Comparison of ENCODE assay signal across 13 mouse cellular contexts in the genomic region with DNA sequence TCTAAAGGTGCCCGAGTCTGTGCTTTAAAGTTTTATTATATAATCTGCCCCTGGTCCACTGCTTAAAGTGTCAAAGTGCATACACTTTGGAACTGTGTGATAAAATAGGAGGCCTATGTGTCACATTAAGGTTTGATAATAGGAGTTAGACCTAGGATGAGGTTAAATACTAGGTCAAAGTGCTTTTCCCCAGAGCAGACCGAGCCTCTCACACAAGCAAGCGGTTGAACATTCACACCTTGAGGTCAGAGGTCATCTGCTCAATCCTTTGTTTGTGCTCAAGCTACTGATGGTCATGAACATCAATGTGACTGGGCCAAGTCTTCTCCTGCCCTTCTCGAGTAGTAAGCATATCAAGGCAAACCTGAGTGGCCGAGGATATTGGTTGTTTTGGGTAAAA.
"Had no signal": no experiment of that assay in that cellular context is flagged by ENCODE, and none has a peak within 500 bp of the region (broad histone marks: within the 10 kb centered on the region; RNA-seq: fewer than 3 reads in every experiment).

No protein-coding gene starts in this region.

- H3K27ac ChIP-seq: layer of hippocampus, adult 2 months; limb, embryonic 13.5 days; liver, embryonic 15.5 days; midbrain, embryonic 10.5 days; neural tube, embryonic 15.5 days had no signal

- H3K9me3 ChIP-seq: limb, embryonic 13.5 days; liver, embryonic 15.5 days; midbrain, embryonic 10.5 days; neural tube, embryonic 15.5 days had no signal

- H3K9ac ChIP-seq: limb, embryonic 13.5 days; liver, embryonic 15.5 days; neural tube, embryonic 15.5 days had no signal

- H3K36me3 ChIP-seq: limb, embryonic 13.5 days; liver, embryonic 15.5 days; midbrain, embryonic 10.5 days; neural tube, embryonic 15.5 days had no signal

- H3K27me3 ChIP-seq: limb, embryonic 13.5 days; liver, embryonic 15.5 days had no signal

- DNase-seq: kidney, postnatal 14 days; left cerebral cortex, postnatal 4 days; lung, postnatal 4 days; midbrain, embryonic 14.5 days; right cerebral cortex, postnatal 14 days; thymus, postnatal 36 days had no signal

- H3K4me3 ChIP-seq: layer of hippocampus, adult 2 months; limb, embryonic 13.5 days; liver, embryonic 15.5 days; midbrain, embryonic 10.5 days; myocyte; neural tube, embryonic 15.5 days had no signal

- H3K4me2 ChIP-seq: limb, embryonic 13.5 days; liver, embryonic 11.5 days; liver, embryonic 15.5 days; neural tube, embryonic 15.5 days had no signal
